Mouse (Mus musculus) heart, embryonic 14.5 days (tissue): ENCODE measurements around the gene Btbd6. TPM values are rescaled to one million over a fixed set of nuclear protein-coding genes. Genes with fewer than 3 reads are reported as not detected.
A peak's percentile ranks its signal among the peaks of the same experiment; 100 is the strongest.

ENCODE experiments used
- ATAC-seq: fragments of 200-750 bp; cut with Nextera tagmentation; 2 replicates; pipeline ENCODE4 v1.8.0; 2017; ENCODE audit warnings: low read depth, moderate TSS enrichment; ENCODE audit not compliant: insufficient number of reproducible peaks, insufficient read depth, low FRiP score
- H3K27ac ChIP-seq, 2 experiments: fragments of 200-500 bp in 1 of 2; fragments of 300-500 bp in 1 of 2; sonication (generic) in 1 of 2; replicated peaks in 1 of 2; 2 replicates each; pipeline ENCODE4 v1.5.1; 2012 to 2014; ENCODE audit warnings: low read depth in 2 of 2, low read length in 2 of 2, control low read depth in 1 of 2, mild to moderate bottlenecking in 1 of 2, mixed read lengths in 1 of 2; ENCODE audit not compliant: control insufficient read depth in 1 of 2, insufficient read depth in 1 of 2
- H3K27me3 ChIP-seq: fragments of 300-500 bp; sonication (generic); 2 replicates; pipeline ENCODE4 v1.6.1; 2014; ENCODE audit warnings: mild to moderate bottlenecking, low read length, control low read depth; ENCODE audit not compliant: control insufficient read depth, insufficient read depth
- H3K36me3 ChIP-seq: fragments of 300-500 bp; sonication (generic); 2 replicates; pipeline ENCODE4 v1.6.1; 2014; ENCODE audit warnings: mild to moderate bottlenecking, control low read depth, low read length, mixed read lengths; ENCODE audit not compliant: control insufficient read depth, insufficient read depth
- H3K4me1 ChIP-seq, 2 experiments: fragments of 200-500 bp in 1 of 2; fragments of 300-500 bp in 1 of 2; sonication (generic) in 1 of 2; 2 replicates each; pipeline ENCODE4 v1.6.1; 2012 to 2014; ENCODE audit warnings: low read length in 2 of 2, control low read depth in 1 of 2, mixed read lengths in 1 of 2; ENCODE audit not compliant: control insufficient read depth in 2 of 2, insufficient read depth in 2 of 2
- H3K4me2 ChIP-seq: fragments of 300-500 bp; sonication (generic); 2 replicates; pipeline ENCODE4 v1.6.1; 2014; ENCODE audit warnings: mild to moderate bottlenecking, low read length
- H3K4me3 ChIP-seq, 2 experiments: fragments of 200-500 bp in 1 of 2; fragments of 300-500 bp in 1 of 2; sonication (generic) in 1 of 2; 2 replicates each; pipeline ENCODE4 v1.5.1; 2012 to 2014; ENCODE audit warnings: low read length in 2 of 2, mild to moderate bottlenecking in 2 of 2, control low read depth in 1 of 2, low read depth in 1 of 2, moderate library complexity in 1 of 2; ENCODE audit not compliant: control insufficient read depth in 1 of 2, insufficient read depth in 1 of 2
- H3K9ac ChIP-seq: fragments of 300-500 bp; sonication (generic); 2 replicates; pipeline ENCODE4 v1.6.1; 2014; ENCODE audit warnings: mild to moderate bottlenecking, low read length
- H3K9me3 ChIP-seq: fragments of 300-500 bp; sonication (generic); 2 replicates; pipeline ENCODE4 v1.6.1; 2016; ENCODE audit warnings: low read length, control low read depth; ENCODE audit not compliant: control insufficient read depth
- WGBS: fragments of 180-500 bp; shearing (Covaris S2); extraction: QIAGEN DNeasy Blood & Tissue Kit; methylation state at CpG from one replicate; pipeline ENCODE4 v1.1.7; 2014; 5-methylcytosine and 5-hydroxymethylcytosine counted together
- polyA plus RNA-seq: library from polyadenylated mRNA; unstranded; fragments of >200 nt; fragmentation: Nextera tagmentation; extraction: Ambion mirVana; gene quantifications from 2 replicates; pipeline ENCODE4 v1.2.1, GENCODE M21; 2014

Btbd6 gene
- polyA plus RNA-seq, 1 experiment from 2014 or later = 25.9 TPM

DNA sequence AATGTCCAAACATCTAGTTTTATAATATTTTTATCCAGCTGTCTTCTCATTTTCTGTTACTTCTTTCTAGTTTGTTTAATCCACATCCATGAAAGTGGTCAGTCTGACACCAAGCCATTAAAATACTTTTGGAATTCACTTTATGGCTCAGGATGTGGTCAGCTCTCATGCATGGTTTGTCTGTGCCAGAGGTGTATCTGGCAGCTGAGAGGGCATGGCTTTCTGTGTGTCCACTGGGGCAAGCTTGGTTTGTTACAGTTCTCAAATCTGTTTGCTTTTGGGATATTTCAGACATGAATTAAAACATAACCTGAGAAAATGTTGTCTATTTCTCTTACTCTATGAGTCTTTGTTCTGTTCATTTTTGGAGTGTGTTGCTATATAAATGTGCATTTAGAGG is 45.2 kb downstream of the Btbd6 start:
- peaks cover under 1% of the 10 kb centered on the region; the same call in 1 of the 2 replicates for H3K9me3 ChIP-seq
- H3K4me1 ChIP-seq = peaks cover 3% of the 10 kb centered on the region in 2 experiments; a peak in 2 of 4 replicates
- no peak for ATAC-seq
- no peak overlapping the region for H3K9ac ChIP-seq
- no peak overlapping the region for H3K4me3 ChIP-seq
- no peak overlapping the region for H3K4me2 ChIP-seq
- H3K36me3 ChIP-seq = peaks cover 9% of the 10 kb centered on the region
- no peak overlapping the region for H3K27ac ChIP-seq
- H3K27me3 ChIP-seq = no peaks in the 10 kb centered on the region

DNA sequence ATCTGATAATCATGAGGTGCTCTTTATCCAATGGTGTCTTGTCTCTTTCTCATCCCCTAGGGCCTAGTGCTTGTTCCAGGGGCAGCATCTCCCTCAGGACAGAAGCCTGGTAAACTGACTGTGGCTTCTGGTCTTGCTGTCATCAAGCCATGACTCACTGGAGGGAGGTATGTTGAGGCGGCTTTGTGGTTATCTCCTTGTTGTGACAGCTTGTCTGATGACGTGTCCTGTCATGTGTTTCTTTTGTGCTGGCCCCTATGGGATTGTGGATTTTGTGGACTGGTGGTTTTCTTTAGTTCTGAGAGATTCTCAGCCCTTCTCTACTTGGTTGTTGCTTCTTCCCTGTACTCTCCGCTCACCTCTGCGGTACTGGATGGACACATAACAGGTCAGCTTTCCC is 46.8 kb downstream of the Btbd6 start:
- Histone ChIP-seq H3K27ac (no peak overlapping the region), H3K36me3 (peaks cover 9% of the 10 kb centered on the region)
- 49% methylated on average over 4 of the region's 4 CpGs for WGBS

DNA sequence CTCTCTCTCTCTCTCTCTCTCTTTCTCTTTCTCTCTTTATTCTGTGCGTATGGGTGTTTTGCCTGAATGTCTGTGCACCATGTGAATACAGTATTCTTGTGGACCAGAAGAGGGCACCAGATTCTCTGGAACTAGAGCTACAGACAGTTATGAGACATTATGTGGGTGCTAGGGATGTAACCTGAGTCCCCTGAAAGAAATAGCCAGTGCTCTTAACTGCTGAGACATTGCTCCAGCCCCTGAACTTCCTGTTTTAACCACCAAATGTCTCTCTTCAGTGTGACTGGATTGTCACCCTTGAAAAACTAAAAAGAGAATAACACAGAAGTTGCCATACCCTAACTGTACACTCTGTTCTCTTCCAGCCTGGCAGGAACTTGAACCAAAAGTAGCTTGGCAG is 50.3 kb downstream of the Btbd6 start:
- Histone ChIP-seq H3K27me3 (no peaks in the 10 kb centered on the region), H3K27ac (no peak overlapping the region), H3K36me3 (no peaks in the 10 kb centered on the region), H3K4me3 (no peak overlapping the region), H3K9ac (no peak overlapping the region), H3K4me2 (no peak overlapping the region), H3K4me1 (peaks cover 11 to 22% of the 10 kb centered on the region in 2 experiments), H3K9me3 (peaks cover 4% of the 10 kb centered on the region; the same call in 1 of the 2 replicates)
- ATAC-seq = no peak
- 100% methylated on average over 1 of the region's 1 CpGs for WGBS

More for the DNA sequence above, 46.8 kb downstream of the Btbd6 start:
- H3K9ac ChIP-seq = no peak overlapping the region
- peaks cover 4% of the 10 kb centered on the region; the same call in 1 of the 2 replicates for H3K9me3 ChIP-seq
- no peak for ATAC-seq
- H3K4me3 ChIP-seq = no peak overlapping the region
- peaks cover 9 to 10% of the 10 kb centered on the region in 2 experiments for H3K4me1 ChIP-seq
- no peak overlapping the region for H3K4me2 ChIP-seq
- H3K27me3 ChIP-seq = no peaks in the 10 kb centered on the region

DNA sequence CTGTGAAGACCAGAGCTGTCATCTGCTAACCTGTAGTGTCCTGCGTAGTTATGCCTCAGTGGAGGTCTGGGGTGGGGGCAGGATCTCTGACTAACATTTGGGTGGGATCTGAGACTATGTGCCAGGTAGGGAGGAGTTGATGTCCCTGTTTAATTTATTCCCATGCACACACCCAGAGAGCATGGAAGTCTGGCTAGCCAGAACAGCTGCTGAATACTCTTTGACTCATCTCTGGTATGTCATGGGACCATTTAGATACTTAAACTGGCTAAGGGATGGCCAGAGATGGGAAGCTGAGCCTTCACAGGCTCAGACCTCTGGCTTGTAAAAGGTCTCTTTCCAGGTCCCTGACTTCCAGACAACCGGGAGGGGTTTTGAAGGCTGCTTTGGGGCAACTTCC is 51.2 kb downstream of the Btbd6 start:
- Histone ChIP-seq H3K4me1 (peaks cover 19 to 31% of the 10 kb centered on the region in 2 experiments), H3K4me3 (no peak overlapping the region), H3K4me2 (no peak overlapping the region), H3K9ac (no peak overlapping the region), H3K27me3 (no peaks in the 10 kb centered on the region), H3K27ac (peak overlapping the region in 1 of 2 experiments; percentile 46; a peak in 1 of 4 replicates), H3K36me3 (no peaks in the 10 kb centered on the region), H3K9me3 (peaks cover 4% of the 10 kb centered on the region; the same call in 1 of the 2 replicates)
- 85% methylated on average over 2 of the region's 2 CpGs for WGBS
- ATAC-seq = no peak

DNA sequence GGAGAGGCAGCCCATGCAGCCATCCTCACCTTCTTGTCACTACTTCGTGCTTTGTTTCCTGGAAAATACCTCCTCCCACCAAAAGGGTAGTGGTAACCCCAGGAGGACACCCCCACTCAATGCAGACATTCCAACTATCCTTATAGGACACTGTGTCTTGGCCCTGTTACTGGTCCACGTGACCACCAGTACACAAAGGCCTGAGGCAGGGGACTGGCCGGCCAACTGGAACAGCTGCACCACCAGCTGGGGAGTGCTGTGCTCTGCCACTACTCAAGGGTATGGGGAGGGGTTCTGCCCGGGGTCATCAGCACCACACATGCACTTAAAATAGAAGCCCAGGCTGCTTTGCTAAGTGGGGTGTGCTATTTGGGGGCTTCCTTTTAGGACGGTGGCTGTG is 51.8 kb downstream of the Btbd6 start:
- ATAC-seq = no peak
- Histone ChIP-seq H3K4me1 (peaks cover 22 to 34% of the 10 kb centered on the region in 2 experiments), H3K9ac (no peak overlapping the region), H3K27ac (peak overlapping the region; percentile 35 to 46; a peak in 1 of 4 replicates), H3K27me3 (no peaks in the 10 kb centered on the region), H3K36me3 (no peaks in the 10 kb centered on the region), H3K4me3 (no peak overlapping the region), H3K9me3 (peaks cover 4% of the 10 kb centered on the region; the same call in 1 of the 2 replicates), H3K4me2 (no peak overlapping the region)
- 28% methylated on average over 5 of the region's 5 CpGs for WGBS

Other genes starting within 250 kb of the Btbd6 start
- gene Pld4, start 215.8 kb upstream of the Btbd6 start, polyA plus RNA-seq = 6.0 and 6.8 TPM in 2 replicates
- gene Ahnak2, start 173.8 kb upstream of the Btbd6 start, polyA plus RNA-seq = 1.9 and 3.1 TPM in 2 replicates
- gene Clba1, start 167.5 kb upstream of the Btbd6 start, polyA plus RNA-seq = 7.1 and 7.9 TPM in 2 replicates
- gene Cdca4, start 147.1 kb upstream of the Btbd6 start, polyA plus RNA-seq = 40.4 and 42.0 TPM in 2 replicates
- 0.08 and 0.15 TPM in 2 replicates for gene Gpr132, start 108.3 kb upstream of the Btbd6 start, polyA plus RNA-seq
- 3.4 and 4.7 TPM in 2 replicates for gene Jag2, start 46.7 kb upstream of the Btbd6 start, polyA plus RNA-seq
- 44.2 and 53.9 TPM in 2 replicates for gene Nudt14, start 34.4 kb upstream of the Btbd6 start, polyA plus RNA-seq
- 40.5 and 42.5 TPM in 2 replicates for gene Brf1, start 24.2 kb downstream of the Btbd6 start, polyA plus RNA-seq
- 7.1 and 7.6 TPM in 2 replicates for gene Pacs2, start 38.0 kb downstream of the Btbd6 start, polyA plus RNA-seq
- gene Tex22, start 98.0 kb downstream of the Btbd6 start, polyA plus RNA-seq = not detected in 2 replicates
- 14.6 and 15.5 TPM in 2 replicates for gene Mta1, start 121.8 kb downstream of the Btbd6 start, polyA plus RNA-seq
- gene Crip2, start 163.8 kb downstream of the Btbd6 start, polyA plus RNA-seq = 1,706 and 1,786 TPM in 2 replicates
- gene Crip1, start 169.8 kb downstream of the Btbd6 start, polyA plus RNA-seq = 586 and 589 TPM in 2 replicates
- 13.3 and 17.5 TPM in 2 replicates for gene Tedc1, start 179.9 kb downstream of the Btbd6 start, polyA plus RNA-seq
- gene Tmem121, start 209.4 kb downstream of the Btbd6 start, polyA plus RNA-seq = 1.1 and 1.2 TPM in 2 replicates